ENCODE assay signal across 8 mouse cellular contexts in genomic region chr8:116732684-116733647, GRCm38 (mm10). TPM values are rescaled to one million over a fixed set of nuclear protein-coding genes. Genes with fewer than 3 reads are reported as not detected.
DNase-seq lines count a peak whose midpoint lies in the region; ATAC-seq and TF ChIP-seq lines count a peak whose summit lies in the region.

Gene Cdyl2 (minus strand): TSS chr8:116732991.

- H3K27ac ChIP-seq in forebrain, embryonic 10.5 days, result peak within 1 kb of the TSS; percentile 92
- peak within 1 kb of the TSS; percentile 73 to 84 for H3K27ac ChIP-seq in heart, embryonic 14.5 days (replicated peaks in 1 of 2; ENCODE audit: control insufficient read depth in 1 of 2, insufficient read depth in 1 of 2, low read depth in 2 of 2, low read length in 2 of 2)
- H3K27ac ChIP-seq in liver, embryonic 11.5 days (ENCODE audit: low read depth, low read length), result peak within 1 kb of the TSS; percentile 5; the same call in 1 of the 2 replicates

- TF ChIP-seq POLR2A in brain, embryonic 14.5 days (IDR thresholded peaks at IDR 0.05; ENCODE audit: borderline replicate concordance, extremely low read depth, insufficient read depth, insufficient read length, poor library complexity, severe bottlenecking), result peak; percentile 35; the same call in 1 of the 2 replicates
- TF ChIP-seq POLR2A in myocyte (IDR thresholded peaks at IDR 0.05; ENCODE audit: insufficient read length, low read depth), result peak; percentile 33

- no peak within 1 kb of the TSS for H3ac ChIP-seq in myocyte (ENCODE audit: control insufficient read depth, insufficient read length)

- peak within 1 kb of the TSS; percentile 85 for H3K4me3 ChIP-seq in forebrain, embryonic 10.5 days
- H3K4me3 ChIP-seq in heart, embryonic 14.5 days (ENCODE audit: control insufficient read depth in 1 of 2, insufficient read depth in 1 of 2, low read depth in 1 of 2, low read length in 2 of 2), result peak within 1 kb of the TSS; percentile 87 to 97
- H3K4me3 ChIP-seq in liver, embryonic 11.5 days (ENCODE audit: low read depth, low read length), result peak within 1 kb of the TSS; percentile 62
- no peak within 1 kb of the TSS for H3K4me3 ChIP-seq in myocyte

- under 1% methylated on average over 121 of the region's 129 CpGs for WGBS in forebrain, embryonic 10.5 days
- under 1% methylated on average over 112 of the region's 129 CpGs for WGBS in heart, embryonic 14.5 days
- under 1% methylated on average over 90 of the region's 129 CpGs for WGBS in liver, embryonic 11.5 days

- peaks cover 32% of the 10 kb centered on the region for H3K27me3 ChIP-seq in forebrain, embryonic 10.5 days (ENCODE audit: poor library complexity, severe bottlenecking)
- peaks cover 11% of the 10 kb centered on the region for H3K27me3 ChIP-seq in heart, embryonic 14.5 days (ENCODE audit: control insufficient read depth, insufficient read depth, low read length)
- no peaks in the 10 kb centered on the region for H3K27me3 ChIP-seq in liver, embryonic 11.5 days (replicated peaks; ENCODE audit: control insufficient read depth, insufficient read depth, low read length)
- H3K27me3 ChIP-seq in myocyte (ENCODE audit: control insufficient read depth, insufficient read depth, insufficient read length), result no peaks in the 10 kb centered on the region

- DNase-seq in A20 (ENCODE audit: low read depth, low spot score), result peak; percentile 88
- peak; percentile 94 for DNase-seq in brain, embryonic 14.5 days (ENCODE audit: low read depth)
- DNase-seq in forebrain, embryonic 10.5 days (ENCODE audit: extremely low spot score, low spot score), result peak; percentile 77
- DNase-seq in kidney, postnatal 10 days, result peak; percentile 90
- peak; percentile 82 for DNase-seq in liver, embryonic 11.5 days (ENCODE audit: low spot score)
- DNase-seq in spleen, postnatal 4 days (ENCODE audit: low spot score in 2 of 2), result peak; percentile 67 to 85

- peak within 1 kb of the TSS; percentile 87 for H3K4me2 ChIP-seq in heart, embryonic 14.5 days (ENCODE audit: low read length)
- H3K4me2 ChIP-seq in liver, embryonic 11.5 days, result peak within 1 kb of the TSS; percentile 86
- peak within 1 kb of the TSS; percentile 12 for H3K4me2 ChIP-seq in myocyte (ENCODE audit: low read depth)

- TF ChIP-seq CTCF in brain, embryonic 14.5 days (IDR thresholded peaks at IDR 0.05; ENCODE audit: borderline replicate concordance, extremely low read depth, insufficient read depth, insufficient read length), result no peak

- H3K79me2 ChIP-seq in myocyte (ENCODE audit: control insufficient read depth, insufficient read depth), result no peaks in the 10 kb centered on the region

- peaks cover 9% of the 10 kb centered on the region for H3K36me3 ChIP-seq in forebrain, embryonic 10.5 days (replicated peaks)
- H3K36me3 ChIP-seq in heart, embryonic 14.5 days (ENCODE audit: control insufficient read depth, insufficient read depth, low read length), result no peaks in the 10 kb centered on the region
- H3K36me3 ChIP-seq in liver, embryonic 11.5 days (ENCODE audit: control insufficient read depth, insufficient read depth, low read length), result peaks cover 4% of the 10 kb centered on the region; the same call in 1 of the 2 replicates
- H3K36me3 ChIP-seq in myocyte (ENCODE audit: control insufficient read depth, insufficient read depth), result no peaks in the 10 kb centered on the region

- H3K4me1 ChIP-seq in forebrain, embryonic 10.5 days, result peaks cover 12% of the 10 kb centered on the region
- peaks cover 0 to 7% of the 10 kb centered on the region in 2 experiments; a peak in 3 of 4 replicates for H3K4me1 ChIP-seq in heart, embryonic 14.5 days (ENCODE audit: control insufficient read depth in 2 of 2, insufficient read depth in 2 of 2, low read length in 2 of 2)
- H3K4me1 ChIP-seq in liver, embryonic 11.5 days (replicated peaks; ENCODE audit: control insufficient read depth, insufficient read depth, low read length), result peaks cover 5% of the 10 kb centered on the region; the same call in 1 of the 2 replicates

- peaks cover 9% of the 10 kb centered on the region; the same call in 1 of the 2 replicates for H3K9me3 ChIP-seq in forebrain, embryonic 10.5 days
- H3K9me3 ChIP-seq in heart, embryonic 14.5 days (ENCODE audit: control insufficient read depth, low read length), result 0 out of 2 replicates have a peak, but pooled peaks cover 3% of the 10 kb centered on the region
- peaks cover 4% of the 10 kb centered on the region; the same call in 1 of the 2 replicates for H3K9me3 ChIP-seq in liver, embryonic 11.5 days (ENCODE audit: control insufficient read depth, low read length)

- ATAC-seq in heart, embryonic 14.5 days (ENCODE audit: insufficient number of reproducible peaks, insufficient read depth, low FRiP score, low read depth), result peak; percentile 76
- ATAC-seq in liver, embryonic 11.5 days (replicated peaks; ENCODE audit: low FRiP score), result peak; percentile 74

- H3K9ac ChIP-seq in heart, embryonic 14.5 days (ENCODE audit: low read length), result peak within 1 kb of the TSS; percentile 88
- H3K9ac ChIP-seq in liver, embryonic 11.5 days (ENCODE audit: low read depth, low read length), result peak within 1 kb of the TSS; percentile 61

TF ChIP-seq in myocyte, 11 proteins besides CTCF, POLR2A, EP300 and RAD21:
- TF ChIP-seq TCF3 (IDR thresholded peaks at IDR 0.05; ENCODE audit: insufficient read length, low read depth), result no peak
- TF ChIP-seq SRF (IDR thresholded peaks at IDR 0.05; ENCODE audit: control insufficient read depth, insufficient read length, low read depth), result no peak
- TF ChIP-seq MYOD1 (IDR thresholded peaks at IDR 0.05; ENCODE audit: control insufficient read depth in 1 of 3, insufficient read length in 2 of 3, low read depth in 2 of 3), result no peak
- TF ChIP-seq CEBPB (IDR thresholded peaks at IDR 0.05; ENCODE audit: insufficient read depth, poor library complexity, severe bottlenecking), result no peak
- TF ChIP-seq E2F4 (IDR thresholded peaks at IDR 0.05; ENCODE audit: insufficient read depth), result no peak
- no peak for TF ChIP-seq USF1 (IDR thresholded peaks at IDR 0.05; ENCODE audit: low read depth)
- TF ChIP-seq POLR2AphosphoS2 (IDR thresholded peaks at IDR 0.05; ENCODE audit: insufficient read length, low read depth), result no peak
- no peak for TF ChIP-seq MYOG (IDR thresholded peaks at IDR 0.05; ENCODE audit: control insufficient read depth in 1 of 3, insufficient read depth in 1 of 3, insufficient read length in 2 of 3, low read depth in 2 of 3)
TF ChIP-seq in myocyte: peak in this region for 0.

RNA-seq across cellular contexts. Expression of gene Cdyl2, which starts in this region (rescaled TPM):
- 1.8 and 3.2 TPM in 2 replicates for polyA plus RNA-seq in brain, embryonic 14.5 days (2012; rRNA removed)
- polyA plus RNA-seq in forebrain, embryonic 10.5 days (2016; fragmentation: Nextera tagmentation; extraction: Ambion mirVana), result 8.3 and 8.6 TPM in 2 replicates
- polyA plus RNA-seq in heart, embryonic 14.5 days (2014; fragmentation: Nextera tagmentation; extraction: Ambion mirVana), result 5.1 and 6.0 TPM in 2 replicates
- polyA plus RNA-seq in liver, embryonic 11.5 days (2014; fragmentation: Nextera tagmentation; extraction: Ambion mirVana), result 6.3 and 7.9 TPM in 2 replicates
- 0.96 TPM for polyA plus RNA-seq in myocyte (2012; fragmentation: generic; extraction: Trizol)

Comparison
In these comparisons a context has a peak if more than half of its experiments do, and no peak if none do; other contexts are left out.
1. H3K27ac ChIP-seq: peak in every context shown above with its lines; median percentile 92 in forebrain, embryonic 10.5 days; 78 in heart, embryonic 14.5 days; 5 in liver, embryonic 11.5 days.
2. H3K4me2 ChIP-seq: peak in every context shown above with its lines; median percentile 87 in heart, embryonic 14.5 days; 86 in liver, embryonic 11.5 days; 12 in myocyte.